Mouse (Mus musculus) ovary, postnatal 10 days (tissue): ENCODE results near the gene Tiam2.
A peak's percentile ranks its signal among the peaks of the same experiment; 100 is the strongest.

Experiments
- DNase-seq: peaks from one replicate; pipeline ENCODE4 v3.0.0; 2022; ENCODE audit warnings: low spot score

Tiam2 gene

DNA sequence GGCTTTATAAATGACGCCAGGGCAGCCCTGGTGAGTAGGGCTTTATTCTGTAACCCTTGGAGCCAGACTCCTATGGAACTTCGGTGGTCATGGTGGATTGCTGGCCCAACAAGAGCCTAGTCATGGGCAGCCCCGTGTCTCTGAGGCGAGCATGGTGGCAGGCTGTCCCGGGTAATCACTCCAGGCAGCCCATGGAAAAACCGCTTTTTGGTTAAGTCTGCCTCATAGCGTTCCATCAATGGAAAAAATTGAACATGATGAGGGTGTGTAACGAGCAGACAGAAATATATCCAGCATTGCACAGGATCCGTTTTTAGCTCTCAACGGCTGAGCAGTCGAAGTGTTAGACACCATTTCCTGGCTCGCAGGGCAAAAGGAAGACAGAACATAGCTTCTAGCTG lies 70.5 kb downstream of the Tiam2 start:
- DNase-seq = no peak

DNA sequence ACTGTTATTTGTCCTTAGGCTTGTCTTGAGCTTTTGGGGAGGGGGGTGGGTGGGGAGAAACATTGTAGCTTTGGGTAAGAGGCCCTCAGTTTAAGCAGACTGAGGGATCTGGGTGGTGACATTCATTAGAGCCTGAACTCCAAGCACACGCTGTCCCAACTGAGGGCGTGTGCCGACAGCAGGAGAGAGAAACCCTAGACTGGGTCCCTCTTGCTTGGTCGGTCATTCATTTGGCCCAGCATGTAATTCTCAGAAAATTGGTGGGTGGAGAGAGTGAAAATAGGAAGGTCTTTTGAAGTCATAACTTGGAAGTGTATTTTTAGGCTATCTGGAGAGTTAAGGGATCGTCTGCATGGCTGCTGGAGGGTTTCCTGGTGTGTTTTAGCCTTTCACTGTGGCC lies 71.5 kb downstream of the Tiam2 start:
- no peak for DNase-seq

DNA sequence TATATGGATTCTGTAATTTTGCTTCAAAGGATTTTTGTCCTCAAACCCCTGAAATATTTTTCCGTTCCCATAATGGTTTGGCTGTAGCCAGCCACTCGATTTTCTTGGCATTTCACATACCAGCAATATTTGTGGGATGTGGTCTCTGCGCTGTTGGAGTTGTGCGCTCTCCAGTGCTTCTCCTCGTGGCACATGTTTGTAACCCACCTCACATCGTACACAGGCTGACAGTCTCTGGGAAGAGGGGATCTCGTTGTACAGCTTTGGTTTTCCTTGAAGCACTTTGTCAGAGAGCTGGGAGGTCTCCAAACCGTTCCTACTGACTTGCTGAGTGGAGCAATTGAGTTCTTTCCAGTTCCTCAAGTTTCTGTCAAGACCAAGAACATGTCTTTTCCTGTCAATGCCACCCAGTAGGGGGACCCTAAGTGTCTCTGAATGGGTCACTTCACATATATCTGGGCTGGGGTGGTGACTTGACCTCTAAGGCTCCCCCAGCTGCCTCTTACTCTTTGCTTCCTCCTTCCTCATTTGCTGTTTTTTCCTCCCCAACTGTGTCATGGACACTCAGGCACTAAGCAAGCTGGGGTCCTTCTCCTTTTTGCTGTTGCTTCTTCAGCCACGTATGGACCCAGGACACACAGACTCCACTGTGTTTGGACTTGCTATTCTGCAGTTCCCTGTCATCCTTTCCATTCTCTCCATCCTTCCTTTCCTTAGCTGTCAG lies 79.1 kb downstream of the Tiam2 start:
- DNase-seq = no peak

DNA sequence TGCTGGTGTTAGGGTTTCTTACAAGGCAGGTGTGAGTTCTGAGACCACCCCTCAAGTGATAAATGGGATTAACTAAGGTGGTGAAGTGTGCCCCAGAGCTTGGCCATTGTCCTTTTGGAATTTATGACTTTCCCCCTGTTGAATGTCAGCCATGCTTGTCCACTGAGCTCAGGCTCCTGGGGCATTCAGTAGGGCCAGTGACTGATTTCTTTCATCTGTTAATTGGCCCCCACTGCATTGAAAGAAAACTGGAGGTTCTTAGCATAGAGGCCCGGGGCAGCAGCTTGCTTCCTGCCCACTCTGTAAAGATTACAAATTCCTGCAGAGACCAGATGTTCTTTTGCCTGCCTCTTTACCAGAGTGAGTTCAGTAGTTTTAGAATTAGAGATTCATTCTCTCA lies 80.7 kb downstream of the Tiam2 start:
- DNase-seq = no peak

DNA sequence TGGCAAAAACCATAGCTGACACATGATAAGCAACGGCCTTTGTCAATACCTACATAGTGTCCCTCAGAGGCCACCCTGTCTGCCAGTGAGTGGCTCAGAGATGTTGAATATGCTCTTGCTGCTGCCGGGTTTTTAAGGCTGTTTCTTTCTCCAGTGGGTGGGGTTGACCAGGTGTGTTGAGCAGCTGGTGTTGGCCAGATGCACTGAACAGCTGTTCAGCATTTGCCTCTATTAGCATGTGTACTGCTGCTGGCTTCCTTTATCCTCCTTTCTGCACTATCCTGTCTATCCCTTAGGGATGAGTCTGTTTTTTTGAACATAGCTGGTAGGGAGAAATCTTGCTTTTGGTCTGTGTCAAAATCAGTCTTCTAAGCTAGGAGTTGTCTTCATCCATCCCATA lies 83.9 kb downstream of the Tiam2 start:
- no peak for DNase-seq

DNA sequence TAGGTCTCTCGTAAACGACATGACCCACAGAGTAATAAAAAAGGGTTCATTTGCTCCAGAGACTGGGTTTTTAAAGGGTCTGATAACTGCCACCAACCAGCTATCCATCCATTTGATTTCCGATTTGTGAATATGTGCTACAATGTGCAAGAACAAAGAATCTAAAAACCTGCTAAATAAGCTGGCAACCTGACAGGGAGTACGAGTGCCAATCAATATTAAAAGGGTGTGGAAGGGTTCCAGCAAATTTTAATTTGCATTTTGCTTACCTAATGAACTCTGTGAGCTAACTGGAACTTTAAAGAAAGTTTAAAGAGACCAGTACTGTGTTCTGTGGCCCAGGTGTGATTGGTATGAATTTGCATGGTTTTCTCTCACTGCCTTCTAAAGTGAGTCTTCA lies 86.4 kb downstream of the Tiam2 start:
- DNase-seq = no peak

DNA sequence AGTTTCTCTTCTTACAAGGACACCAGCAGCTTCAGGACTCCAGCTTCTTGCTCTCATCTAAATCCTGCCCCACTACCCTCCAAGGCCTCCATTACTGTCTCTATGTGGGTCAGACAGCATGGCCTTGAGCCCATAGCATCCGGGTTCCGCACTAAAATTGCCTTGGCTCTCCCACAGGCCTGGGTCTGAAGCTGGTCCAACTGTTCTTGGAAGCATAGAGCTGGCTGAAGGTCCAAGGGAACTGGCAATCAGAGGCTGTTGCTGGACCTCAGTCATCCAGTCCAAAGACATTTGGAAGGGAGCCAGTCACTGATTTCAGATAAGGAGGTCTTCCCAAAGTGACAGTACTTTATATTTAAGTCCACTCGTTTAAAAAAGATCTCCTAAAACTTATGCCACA lies 89.2 kb downstream of the Tiam2 start:
- DNase-seq = no peak

DNA sequence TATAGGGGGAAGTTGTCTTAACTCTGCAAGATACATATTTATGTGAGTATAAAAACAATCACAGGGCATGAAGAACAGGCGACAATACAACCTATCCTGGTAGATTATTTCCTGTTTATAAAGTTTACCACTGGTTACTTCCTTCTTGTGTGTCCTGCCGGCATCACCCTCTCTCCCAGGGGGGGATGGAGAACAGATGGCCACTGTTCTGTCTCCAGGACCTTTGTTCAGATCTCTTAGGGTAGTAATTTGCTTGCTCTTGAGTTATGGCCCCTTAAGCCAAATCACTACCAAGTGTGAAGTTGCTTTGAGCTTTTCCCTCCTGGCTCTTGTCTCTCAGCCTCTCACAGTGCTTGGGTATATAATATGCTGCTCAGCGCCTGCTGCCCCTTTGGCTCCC lies 90.0 kb downstream of the Tiam2 start:
- DNase-seq = no peak

DNA sequence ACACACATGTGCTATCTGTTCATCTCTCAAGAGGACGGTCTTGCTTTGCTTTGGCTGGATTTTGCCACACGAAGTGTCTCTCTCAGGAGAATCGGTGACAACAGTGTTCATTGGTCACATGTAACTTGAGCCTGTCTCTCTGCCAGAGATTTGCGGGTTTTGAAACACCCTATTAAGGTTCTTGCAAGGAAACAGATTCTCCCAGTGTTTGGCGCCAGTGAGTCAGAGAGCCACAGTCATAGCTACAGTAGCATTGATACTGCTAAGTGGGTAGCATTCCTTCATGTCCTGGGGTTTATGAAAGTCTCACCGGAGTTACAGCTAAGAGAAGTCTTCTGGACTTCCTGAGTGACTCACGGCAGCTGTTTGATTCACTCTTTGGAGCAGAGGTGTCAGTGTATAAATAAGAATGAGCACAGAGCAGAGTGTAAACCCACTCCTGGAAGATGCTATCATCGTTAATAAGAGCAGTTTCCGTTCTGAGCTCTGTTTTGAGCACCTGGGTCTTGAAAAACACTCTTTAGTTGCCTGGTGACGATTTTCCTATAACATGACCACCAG lies 93.1 kb downstream of the Tiam2 start:
- no peak for DNase-seq

DNA sequence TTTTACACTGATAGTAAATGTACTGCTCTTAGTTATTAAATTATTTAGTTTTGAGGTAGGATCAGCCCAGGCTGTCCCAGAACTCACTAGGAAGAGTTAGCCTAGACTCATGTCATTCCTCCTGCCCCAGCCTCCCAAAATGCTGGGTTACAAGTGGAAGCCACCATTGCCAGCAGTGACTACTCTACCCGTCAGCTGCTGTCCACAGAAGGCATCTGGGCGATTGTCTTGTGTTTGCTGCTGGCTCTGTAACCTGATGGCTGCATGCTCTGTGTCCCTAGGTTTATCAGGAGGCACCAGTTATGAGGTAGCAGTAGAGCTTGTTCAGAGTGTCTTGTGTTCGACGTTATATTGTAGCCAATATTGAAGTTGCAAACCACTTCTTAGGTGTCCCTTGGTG lies 93.8 kb downstream of the Tiam2 start:
- no peak for DNase-seq

DNA sequence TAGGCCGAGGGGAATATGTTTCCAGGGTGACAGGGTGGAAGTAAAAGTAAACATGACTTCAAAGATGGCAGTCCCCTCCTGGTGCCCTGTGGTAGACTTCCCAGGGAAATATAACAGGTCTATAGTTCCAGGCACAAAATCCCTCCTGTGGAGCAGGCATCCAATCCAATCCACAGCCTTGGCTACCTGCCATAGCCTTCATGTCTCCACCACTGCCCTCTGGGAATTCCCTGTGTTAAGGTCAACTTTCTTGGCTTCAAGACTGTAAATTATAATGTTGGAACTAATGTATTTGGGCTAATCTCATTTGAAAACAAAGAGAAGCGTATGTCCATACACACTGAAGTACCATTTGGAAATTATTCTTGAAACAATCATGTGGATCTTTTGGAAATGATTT lies 97.0 kb downstream of the Tiam2 start:
- DNase-seq = no peak

DNA sequence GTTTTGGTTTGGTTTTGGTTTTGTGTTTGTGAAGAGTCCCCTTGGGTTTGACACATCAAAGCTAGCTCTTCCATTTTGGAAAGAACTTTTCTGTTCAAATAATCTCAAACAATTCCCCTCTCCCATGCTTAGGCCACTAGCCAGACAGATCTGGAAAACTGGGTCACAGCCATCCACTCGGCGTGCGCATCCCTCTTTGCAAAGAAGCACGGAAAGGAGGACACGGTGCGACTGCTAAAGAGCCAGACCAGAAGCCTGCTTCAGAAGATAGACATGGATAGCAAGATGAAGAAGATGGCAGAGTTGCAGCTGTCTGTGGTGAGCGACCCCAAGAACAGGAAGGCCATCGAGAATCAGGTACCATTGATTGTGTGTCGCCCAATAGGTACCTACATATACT lies 102.3 kb downstream of the Tiam2 start:
- no peak for DNase-seq

DNA sequence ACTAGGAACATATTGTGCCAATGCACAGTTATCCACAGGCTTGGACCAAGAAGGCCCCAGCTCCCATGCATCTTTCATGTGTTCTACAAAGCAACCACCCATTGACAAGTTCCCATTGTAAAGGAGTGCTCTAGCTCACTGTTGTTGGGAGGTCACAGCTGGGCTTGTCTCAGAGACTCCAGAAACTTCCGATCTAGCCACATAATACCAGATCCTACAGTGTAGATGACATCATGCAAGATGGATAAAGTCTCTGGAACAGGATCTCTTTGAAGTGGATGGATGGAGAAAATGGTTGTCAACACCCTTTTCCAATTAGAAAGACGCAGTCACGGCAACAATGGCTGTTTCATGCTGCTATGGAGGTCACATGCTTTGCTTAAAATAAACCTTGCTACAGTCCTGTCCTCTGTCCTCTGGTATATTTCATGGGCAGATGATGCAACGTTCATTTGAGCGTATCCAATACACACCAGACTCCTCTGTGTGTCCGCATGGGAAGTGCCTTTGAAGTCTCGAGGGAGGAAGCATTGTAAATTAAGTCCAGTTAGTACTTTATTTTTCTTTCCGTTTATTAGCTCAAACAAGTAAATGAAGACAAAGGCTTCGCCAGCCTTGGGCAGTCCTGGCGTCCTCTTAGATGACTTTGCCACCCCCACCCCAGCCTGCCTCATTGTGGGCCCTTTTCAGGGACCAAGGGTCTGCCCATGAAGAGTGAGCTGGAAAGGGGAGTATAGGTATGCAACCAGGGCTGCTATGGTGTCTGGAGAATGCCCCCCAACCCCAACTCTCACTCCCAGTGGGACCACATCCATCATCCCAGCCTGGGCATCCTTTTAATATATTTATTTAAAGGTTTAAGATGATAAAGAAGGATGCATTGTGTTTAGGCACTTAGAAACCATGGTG lies 106.5 kb downstream of the Tiam2 start:
- no peak for DNase-seq

DNA sequence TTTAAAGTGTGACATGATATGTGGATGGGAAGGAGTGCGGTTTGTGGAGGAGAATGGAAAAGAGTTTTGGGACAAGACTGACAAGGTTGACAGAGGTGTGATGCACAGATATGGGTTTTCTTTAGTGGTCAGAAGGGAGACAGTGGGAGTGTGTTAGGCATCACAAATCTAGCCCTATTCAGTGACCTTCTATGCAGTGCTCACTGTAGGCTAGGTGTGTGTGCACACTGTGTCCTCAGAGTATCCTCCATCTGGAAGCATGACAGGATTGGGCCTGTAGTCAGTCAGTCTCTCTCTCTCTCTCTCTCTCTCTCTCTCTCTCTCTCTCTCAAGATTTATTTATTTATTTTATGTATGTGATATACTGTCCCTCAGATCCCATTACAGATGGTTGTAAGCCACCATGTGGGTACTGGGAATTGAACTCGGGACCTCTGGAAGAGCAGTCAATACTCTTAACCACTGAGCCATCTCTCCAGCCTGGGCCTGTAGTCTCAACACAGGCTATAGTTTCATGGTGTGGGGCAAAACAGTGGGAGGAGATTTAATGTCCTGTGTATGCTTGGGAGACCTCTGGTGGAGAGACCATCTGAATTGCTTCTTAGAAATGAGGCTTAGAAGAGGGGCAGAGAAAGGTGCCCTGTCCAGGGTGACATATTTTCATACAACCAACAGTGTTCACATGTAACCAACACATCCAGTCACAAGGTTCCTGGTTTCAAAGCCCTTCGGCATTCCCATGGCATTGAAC lies 107.3 kb downstream of the Tiam2 start:
- no peak for DNase-seq

DNA sequence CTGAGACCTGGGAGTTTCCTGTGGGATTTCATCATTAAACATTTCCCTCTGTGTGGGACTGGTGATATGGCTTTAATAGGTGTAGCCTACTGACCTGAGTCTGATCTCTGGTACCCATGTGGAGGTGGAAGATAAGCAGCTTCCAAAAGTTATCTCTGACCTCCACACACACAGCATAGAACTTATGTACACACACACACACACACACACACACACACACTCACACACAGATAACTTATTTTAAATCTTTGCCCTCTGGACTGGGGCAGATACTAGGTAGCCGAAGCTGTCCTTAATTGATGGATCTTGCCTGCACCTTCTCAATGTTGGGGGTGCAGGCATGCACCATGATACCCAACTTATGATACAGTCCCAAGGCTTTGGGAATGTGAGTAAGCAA lies 108.9 kb downstream of the Tiam2 start:
- DNase-seq = no peak

DNA sequence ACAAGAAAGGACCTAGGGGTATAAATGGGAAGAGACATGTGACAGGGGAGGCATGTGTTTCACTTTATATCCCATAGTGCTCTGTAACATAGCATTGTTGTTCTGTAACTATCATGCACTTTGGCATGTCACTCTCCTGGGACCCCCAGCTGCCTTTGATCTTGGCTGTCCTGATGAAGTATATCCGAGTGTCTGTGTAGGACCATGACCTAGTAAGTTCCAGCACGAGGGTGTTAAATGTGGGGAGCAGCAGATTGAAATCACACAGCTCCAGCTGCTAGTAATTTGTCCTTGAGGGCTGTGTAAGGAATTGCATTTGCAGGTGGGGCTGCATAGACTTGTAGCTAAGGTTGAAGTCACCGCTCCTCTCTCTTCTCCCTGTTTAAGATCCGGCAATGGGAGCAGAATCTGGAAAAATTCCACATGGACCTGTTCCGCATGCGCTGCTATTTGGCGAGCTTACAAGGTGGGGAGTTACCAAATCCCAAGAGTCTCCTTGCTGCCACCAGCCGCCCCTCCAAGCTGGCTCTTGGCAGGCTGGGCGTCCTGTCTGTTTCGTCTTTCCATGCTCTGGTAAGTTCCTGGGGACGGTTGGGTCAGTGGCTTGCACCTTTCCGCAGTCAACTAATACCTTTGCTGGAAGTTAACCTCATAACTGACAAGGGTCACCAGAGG lies 110.6 kb downstream of the Tiam2 start:
- no peak for DNase-seq

DNA sequence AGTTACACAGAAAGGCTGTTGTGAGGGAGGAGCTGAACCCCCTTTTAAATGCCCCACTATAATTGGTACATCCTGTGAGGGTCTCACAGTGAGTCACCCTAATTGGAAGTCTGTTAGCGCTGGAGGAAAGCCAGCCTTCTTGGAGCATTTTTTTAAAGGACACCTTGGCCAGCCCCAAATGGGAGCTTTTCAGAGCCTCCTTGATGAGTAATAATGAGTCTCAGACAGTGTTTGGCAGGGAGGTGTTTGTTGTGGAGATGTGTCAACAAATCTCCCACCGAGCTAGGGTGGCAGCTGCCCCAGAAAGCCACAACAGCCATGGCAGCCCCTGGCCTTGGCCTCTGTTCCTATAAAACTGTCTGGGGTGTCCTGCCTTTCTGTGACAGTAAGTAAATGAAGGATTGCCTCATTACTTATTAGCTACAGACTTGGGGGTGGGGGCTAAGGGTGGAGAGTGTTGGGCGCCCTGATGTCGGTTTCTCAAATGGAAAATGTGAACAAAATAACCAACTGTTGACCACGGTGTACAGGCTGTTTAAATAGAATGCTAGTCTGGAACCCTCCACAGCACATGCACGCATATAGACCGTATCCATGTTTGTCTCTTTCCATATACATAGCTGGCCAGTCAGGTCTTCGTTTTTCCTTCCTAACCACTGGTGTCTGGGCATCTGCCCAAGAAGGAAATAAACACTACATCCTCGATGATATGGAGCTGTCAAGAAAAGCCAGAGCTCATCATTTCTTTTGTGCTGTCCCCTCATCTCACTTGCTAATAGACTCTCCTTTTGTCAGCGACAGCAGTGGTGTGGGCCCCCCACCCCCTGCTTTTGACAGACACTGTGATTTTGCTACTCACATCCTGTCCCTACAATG lies 116.4 kb downstream of the Tiam2 start:
- no peak for DNase-seq

DNA sequence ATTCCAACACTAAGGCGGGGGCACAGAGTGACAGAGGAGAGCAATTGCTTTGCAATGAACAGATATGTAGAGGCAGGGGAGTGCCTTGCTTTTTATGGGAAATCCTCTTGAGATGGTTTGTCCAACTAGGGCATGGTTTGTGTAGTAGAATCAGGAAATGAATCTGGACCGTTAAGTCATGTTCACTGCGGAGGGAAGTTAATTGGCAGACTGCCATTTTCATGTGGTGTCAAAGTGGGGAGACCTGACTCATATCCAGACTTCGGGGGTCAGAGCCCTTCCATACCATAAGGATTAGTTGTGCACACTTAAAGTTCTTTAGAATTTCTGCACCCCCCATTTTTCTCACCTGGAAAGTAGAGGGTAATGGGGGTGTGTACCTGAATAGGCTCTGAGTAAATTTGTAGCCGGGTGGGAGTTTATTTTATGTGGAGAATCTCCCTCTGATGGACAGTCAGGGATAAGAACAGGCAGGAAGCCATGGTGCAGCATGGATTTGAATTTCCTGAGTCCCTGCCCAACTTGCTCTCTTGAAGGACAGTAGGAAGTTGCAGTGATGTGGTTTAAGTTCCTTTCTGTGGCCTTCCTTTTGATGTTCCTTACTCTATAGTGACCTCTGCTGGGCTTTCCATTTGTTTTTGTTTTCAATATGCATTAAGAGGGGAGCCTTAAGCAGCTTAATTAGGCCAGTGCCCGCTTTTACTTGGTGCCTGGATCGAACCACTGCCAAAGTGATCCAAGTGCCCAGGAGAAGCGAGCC lies 120.0 kb downstream of the Tiam2 start:
- DNase-seq = no peak

DNA sequence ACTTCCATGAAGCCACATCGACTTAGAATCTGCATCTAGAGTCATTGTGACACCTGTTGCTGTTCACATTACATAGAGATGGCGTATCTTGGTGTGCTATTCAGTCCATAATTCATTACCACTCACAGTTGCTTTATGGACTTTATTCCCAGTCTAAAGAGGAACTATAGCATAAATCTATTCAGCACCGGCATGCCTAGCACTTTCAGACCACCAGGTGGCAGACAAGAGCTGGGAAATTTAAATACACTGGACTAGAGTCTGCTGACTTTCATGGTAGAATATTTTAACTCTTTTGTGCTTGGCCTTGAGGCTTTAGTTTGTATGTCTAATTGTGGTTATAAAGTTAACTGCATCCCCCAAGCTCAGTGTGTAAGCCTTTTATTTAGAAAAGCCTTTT lies 122.4 kb downstream of the Tiam2 start:
- DNase-seq = no peak

DNA sequence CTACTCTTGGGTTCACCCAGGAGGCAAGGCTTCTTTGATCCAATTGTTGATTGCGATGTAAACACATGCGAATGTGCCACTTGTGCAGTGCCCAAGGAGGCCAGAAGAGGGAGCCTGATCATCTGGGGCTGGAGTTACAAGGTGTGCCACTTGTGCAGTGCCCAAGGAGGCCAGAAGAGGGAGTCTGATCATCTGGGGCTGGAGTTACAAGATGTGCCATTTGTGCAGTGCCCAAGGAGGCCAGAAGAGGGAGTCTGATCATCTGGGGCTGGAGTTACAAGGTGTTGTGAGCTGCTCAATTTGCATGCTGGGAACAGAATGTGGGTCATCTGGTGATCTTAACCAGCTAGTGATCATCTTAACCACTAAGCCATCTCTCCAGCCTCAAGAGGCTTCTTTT lies 124.7 kb downstream of the Tiam2 start:
- DNase-seq = peak; percentile 13
